Mouse (Mus musculus) cerebellum, adult 11-12 months (tissue): ENCODE measurements around the gene Slc16a11.

Source experiments
- DNase-seq: peaks from one replicate; pipeline ENCODE4 v3.0.0; 2022

Slc16a11 gene

GRCm38 (mm10) chr11:70212423-70212822, at the start of gene Slc16a11:
TSS of gene Slc16a11 (plus strand) at chr11:70212752.
- peak; percentile 61 for DNase-seq

- DNase-seq: no peak
Observed at GRCm38 (mm10) chr11:70165972-70166921, 46.3 kb upstream of the Slc16a11 start.

- no peak for DNase-seq
Observed at GRCm38 (mm10) chr11:70168136-70168535, 44.4 kb upstream of the Slc16a11 start.

GRCm38 (mm10) chr11:70169471-70169870, 43.1 kb upstream of the Slc16a11 start:
- DNase-seq: peak; percentile 65

GRCm38 (mm10) chr11:70170291-70170690, 42.3 kb upstream of the Slc16a11 start:
- DNase-seq: peak; percentile 57

GRCm38 (mm10) chr11:70171181-70171580, 41.4 kb upstream of the Slc16a11 start:
- DNase-seq: no peak

GRCm38 (mm10) chr11:70171847-70172246, 40.7 kb upstream of the Slc16a11 start:
- no peak for DNase-seq

GRCm38 (mm10) chr11:70172298-70172697, 40.3 kb upstream of the Slc16a11 start:
- no peak for DNase-seq

- no peak for DNase-seq
Observed at GRCm38 (mm10) chr11:70174491-70174890, 38.1 kb upstream of the Slc16a11 start.

GRCm38 (mm10) chr11:70177647-70178046, 34.9 kb upstream of the Slc16a11 start:
- no peak for DNase-seq

- DNase-seq: peak; percentile 43
Observed at GRCm38 (mm10) chr11:70178311-70178710, 34.2 kb upstream of the Slc16a11 start.

GRCm38 (mm10) chr11:70178756-70179155, 33.8 kb upstream of the Slc16a11 start:
- DNase-seq: no peak

- no peak for DNase-seq
Observed at GRCm38 (mm10) chr11:70179401-70179800, 33.2 kb upstream of the Slc16a11 start.

- no peak for DNase-seq
Observed at GRCm38 (mm10) chr11:70180496-70180895, 32.1 kb upstream of the Slc16a11 start.

- DNase-seq: no peak
Observed at GRCm38 (mm10) chr11:70185120-70185519, 27.4 kb upstream of the Slc16a11 start.

- no peak for DNase-seq
Observed at GRCm38 (mm10) chr11:70189319-70190134, 23.0 kb upstream of the Slc16a11 start.

GRCm38 (mm10) chr11:70191188-70191587, 21.4 kb upstream of the Slc16a11 start:
- DNase-seq: no peak

GRCm38 (mm10) chr11:70192157-70192556, 20.4 kb upstream of the Slc16a11 start:
- no peak for DNase-seq

GRCm38 (mm10) chr11:70193354-70194285, 18.9 kb upstream of the Slc16a11 start:
- DNase-seq: no peak

GRCm38 (mm10) chr11:70198332-70198731, 14.2 kb upstream of the Slc16a11 start:
- DNase-seq: no peak

GRCm38 (mm10) chr11:70199107-70199506, 13.4 kb upstream of the Slc16a11 start:
- no peak for DNase-seq

GRCm38 (mm10) chr11:70200036-70200608, 12.4 kb upstream of the Slc16a11 start:
- DNase-seq: no peak
